Mouse (Mus musculus): ENCODE measurements around the gene Nek6.
A peak's percentile ranks its signal among the peaks of the same experiment; 100 is the strongest.

Gene Nek6

DNA sequence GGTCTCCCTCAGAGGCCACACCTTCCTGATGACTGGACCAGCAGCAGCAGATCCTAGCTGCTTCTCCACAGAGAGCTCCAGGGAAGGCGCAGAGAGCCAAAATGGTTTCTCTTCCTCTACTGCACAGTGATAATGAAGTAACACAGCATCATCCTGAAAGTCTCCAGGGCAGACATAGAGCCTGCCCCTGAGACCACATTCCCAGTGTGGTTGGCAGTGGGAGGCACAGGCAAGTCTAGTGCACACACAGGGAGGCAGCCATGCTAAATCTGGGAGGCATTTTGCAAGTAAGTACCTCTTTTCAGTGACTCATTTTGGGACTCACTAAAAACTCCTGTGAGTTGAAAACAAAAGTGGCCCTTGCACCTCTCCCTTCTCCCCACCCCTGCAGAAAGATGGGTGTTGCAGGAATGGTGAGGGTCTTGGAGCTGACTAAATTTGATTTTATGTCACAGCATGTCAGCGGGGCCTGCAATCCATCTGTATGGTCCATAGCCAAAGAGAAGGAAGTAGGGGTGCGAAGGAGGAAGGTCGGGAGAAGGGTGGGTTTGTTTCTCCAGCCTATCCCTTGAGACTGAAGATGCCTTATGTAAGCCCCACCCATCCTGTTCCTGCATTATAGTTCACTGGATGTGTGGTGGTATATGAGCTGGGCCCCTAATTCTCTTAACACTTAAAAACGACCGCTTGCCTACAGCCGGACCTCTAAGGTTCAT is 2.3 kb upstream of the Nek6 start:
- no peak for DNase-seq (ENCODE audit: low spot score)

DNA sequence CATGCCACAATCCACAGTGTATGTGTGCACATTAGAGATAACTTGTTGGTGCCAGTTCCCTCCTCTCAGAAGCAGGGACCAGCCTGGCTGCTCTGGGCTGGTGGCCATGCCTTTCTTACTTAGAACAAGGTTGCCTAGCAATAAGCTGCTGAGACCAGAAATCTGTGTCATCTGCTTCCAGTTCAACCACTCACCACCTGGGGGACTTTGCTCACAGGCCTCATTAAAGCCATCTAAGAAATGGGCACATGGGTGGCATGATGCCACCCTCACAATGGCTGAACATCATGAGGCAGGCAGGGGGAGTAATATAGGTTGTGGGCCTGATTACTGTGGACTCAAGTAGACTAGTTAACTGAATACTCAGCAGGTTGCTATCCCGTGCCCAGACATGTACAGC is 1.3 kb upstream of the Nek6 start:
- no peak for DNase-seq (ENCODE audit: low spot score)

DNA sequence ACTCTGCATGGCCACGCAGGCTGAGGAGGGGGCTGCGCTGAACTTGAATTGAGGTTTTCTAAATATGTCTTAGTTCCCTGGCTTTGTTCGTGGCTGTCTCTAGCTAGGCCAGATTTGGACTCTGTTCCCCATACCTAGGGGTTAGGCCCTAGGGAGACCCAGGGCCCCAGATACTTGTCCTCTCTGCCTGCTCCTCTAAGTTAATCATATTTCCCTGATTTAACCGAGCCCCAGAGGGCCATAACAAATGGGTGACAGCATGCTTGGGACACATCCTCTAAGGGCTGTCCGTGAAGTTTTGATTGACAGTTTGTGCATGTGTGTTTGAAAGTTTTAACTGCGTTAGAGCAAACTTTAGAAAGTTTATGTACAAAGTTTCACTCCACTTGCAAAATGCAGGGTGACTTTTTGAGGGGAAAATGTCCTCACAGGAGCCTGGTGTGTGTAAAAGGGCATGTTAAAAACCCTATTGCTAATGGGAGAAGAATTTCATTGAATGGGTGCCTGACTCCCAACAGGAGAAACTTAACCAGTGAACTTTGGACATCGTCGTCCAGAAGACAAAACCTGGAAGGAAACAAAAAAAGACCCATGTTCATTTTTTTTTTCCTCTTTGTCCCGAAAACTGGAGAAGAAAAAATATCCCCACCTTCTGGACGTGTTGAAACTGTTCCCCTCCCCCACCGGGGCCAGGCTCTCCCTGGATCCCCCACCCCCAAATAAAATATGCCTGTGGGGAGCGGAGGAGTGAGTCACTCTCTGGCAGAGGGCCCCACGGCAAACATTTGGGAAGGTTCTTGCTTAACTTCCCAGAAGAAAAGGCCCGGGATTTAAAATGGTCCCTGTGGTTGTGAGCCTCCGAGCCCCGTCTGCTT is 1.1 kb downstream of the Nek6 start:
- peak; percentile 63 for DNase-seq (ENCODE audit: low spot score)

DNA sequence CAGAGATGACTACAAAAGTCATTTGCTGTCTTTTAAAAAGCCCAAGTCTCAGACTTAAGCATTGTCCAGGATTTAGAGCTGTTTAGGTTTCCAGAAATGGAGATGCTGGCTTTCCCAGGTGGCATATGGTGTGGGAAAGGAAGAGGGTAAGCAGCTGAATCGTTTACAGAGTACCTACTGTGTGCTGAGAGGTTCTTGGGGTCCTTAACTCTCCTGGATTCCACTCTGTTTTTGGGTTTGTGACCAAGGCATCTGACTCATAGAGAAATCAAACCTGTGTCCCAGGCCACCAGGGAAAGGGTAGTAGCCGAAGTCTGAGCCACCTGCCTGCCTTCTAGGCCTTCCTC is 1.7 kb downstream of the Nek6 start:
- no peak for DNase-seq (ENCODE audit: low spot score)

DNA sequence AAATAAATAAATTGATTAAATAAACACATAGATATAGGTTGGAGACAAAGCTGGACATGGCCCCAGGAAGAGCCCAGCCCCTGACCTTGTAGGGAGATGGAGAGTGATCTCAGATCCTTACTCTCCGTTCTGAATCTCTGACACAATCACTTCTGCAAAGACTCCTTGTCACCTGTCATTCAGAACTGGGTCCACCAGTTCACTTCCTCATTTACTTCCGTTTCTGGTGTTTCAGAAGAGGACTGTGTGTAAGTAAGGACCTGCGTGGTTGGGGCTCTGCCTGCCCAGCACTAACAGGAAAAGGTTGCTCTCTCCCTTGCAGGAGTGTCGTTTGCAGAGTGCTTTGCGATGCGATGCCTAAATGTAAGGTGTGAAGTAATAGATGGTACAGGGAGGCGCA is 3.0 kb downstream of the Nek6 start:
- no peak for DNase-seq (ENCODE audit: low spot score)

DNA sequence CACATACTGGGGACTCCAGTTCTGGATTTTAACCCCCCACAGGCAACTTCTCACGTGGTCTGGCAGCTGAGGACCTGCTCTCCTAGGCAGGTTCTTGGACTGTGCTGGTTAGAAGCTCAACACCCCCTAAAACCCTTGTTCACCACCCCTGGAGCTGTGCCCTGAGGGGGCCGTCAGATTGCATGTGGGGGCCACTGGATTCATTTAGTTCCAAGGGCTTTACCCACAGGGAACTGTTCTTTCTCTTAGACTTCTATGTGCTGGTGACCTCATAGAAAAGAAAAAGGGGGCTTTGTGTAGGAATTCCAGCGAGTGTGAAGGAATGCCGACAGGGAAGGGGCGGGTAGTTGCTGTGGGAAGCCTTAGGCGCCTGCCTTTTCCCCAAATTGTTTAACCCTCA is 4.0 kb downstream of the Nek6 start:
- no peak for DNase-seq (ENCODE audit: low spot score)

DNA sequence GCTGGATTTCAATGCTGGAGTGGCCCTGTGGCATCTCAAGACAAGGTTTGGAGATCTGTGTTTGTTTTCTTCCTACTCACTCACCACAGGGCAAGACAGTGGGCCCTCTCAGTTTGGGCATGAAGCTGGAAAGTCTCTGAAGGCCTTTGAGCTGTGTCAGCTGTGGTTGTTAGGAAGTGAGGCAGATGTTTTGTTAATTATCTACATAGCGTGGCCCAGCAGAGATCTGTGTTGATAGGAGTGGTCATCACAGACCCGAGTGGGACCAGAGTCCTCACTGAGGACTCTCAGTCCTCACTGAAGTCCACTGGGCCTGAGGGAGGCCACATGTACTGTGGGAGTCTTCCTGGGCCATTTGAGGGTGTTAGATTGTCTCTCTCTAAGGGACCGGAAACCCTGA is 5.0 kb downstream of the Nek6 start:
- no peak for DNase-seq (ENCODE audit: low spot score)

DNA sequence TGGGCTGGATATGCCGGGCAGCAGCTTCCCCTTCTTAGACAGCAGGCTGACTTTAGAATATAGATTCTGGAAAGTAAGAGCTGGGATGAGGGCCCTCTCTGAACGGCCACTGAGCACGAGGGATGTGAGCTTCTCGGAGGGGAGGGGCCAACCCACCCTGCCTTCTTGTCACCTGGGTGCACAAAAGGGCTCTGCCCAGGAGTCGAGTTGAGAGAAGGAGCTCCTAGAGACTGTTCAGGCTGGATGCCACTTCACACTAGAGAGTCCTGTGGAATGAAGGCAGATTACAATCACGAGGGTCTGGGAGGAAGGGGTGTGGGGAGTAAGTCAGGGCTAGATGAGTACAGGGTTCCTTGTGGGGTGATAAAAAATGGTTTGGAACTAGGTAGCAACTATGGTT is 5.6 kb downstream of the Nek6 start:
- DNase-seq (ENCODE audit: low spot score), result no peak

DNA sequence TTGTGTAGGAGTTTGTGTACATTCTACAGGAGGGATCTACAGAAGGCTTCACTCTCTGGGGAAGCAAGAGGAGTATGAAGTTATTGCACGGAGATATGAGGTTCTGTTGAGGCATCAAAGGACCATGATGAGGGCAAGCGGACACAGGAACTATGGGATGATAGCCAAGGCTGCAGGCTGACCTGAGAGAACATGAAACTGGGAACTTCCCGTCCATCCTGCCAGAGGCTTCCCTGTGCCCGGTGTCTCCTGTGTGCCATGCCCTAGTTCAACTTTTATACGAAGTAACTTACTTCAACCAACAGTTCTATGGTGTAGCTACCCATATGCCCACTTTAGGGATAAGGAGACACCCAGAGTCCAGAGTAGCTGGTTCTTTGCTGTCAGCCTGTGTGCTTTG is 7.3 kb downstream of the Nek6 start:
- DNase-seq (ENCODE audit: low spot score), result no peak

DNA sequence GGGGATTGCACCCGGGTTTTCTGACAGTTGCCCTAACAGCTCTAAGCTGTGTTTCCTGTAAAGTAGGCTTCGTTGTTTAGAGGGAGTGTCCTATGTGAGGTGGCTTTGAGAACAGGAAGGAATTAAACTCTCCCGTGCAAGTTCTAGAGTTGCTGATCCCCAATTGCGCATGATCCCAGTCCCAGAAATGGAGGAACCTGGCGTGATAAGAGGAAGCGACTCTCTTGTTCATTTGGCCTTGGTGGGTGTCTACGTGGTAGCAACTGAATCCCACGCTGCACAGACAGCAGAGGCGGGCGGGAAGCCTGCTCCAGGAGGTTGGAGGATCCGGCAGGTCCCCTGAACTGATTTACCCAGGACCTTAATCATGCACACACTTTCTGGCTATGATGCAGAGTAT is 8.5 kb downstream of the Nek6 start:
- no peak for DNase-seq (ENCODE audit: low spot score)

DNA sequence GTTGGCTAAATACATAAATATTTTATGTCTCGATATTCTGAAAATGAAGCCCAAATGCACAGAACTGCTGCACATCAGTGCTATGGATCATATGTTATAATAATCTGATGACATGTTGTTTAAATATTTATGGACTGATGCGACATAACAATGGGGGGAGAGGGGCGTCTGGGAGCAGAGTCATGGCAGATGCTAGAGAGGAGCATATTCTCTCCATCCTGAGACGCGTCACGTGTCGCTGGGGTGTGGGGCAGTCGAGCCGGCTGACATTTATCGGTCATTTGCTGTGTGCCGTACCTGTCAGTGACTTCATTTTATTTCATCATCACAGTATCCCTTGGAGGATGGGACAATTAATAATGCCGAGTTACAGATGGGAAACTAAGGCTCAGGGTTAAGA is 10.2 kb downstream of the Nek6 start:
- DNase-seq (ENCODE audit: low spot score), result no peak

DNA sequence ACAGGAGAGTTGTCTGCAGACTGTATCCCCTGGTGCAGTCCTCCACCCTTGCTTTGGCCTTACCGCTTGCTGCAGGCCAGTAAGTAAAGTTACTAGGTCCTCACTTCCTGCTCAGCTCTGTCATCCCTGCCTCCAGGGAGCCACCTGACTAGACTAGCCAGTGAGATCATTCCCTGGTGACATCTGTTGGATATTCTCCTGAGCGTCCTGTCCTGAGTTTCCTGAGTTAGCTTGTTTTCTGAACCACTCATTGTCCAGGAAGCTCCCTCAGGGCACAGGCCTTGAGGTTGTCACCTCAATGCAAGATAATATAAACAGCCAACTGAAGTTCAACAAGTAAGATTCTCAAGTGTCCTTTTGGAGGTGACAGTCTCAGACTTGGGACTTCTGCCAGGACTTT is 10.9 kb downstream of the Nek6 start:
- DNase-seq (ENCODE audit: low spot score), result no peak

DNA sequence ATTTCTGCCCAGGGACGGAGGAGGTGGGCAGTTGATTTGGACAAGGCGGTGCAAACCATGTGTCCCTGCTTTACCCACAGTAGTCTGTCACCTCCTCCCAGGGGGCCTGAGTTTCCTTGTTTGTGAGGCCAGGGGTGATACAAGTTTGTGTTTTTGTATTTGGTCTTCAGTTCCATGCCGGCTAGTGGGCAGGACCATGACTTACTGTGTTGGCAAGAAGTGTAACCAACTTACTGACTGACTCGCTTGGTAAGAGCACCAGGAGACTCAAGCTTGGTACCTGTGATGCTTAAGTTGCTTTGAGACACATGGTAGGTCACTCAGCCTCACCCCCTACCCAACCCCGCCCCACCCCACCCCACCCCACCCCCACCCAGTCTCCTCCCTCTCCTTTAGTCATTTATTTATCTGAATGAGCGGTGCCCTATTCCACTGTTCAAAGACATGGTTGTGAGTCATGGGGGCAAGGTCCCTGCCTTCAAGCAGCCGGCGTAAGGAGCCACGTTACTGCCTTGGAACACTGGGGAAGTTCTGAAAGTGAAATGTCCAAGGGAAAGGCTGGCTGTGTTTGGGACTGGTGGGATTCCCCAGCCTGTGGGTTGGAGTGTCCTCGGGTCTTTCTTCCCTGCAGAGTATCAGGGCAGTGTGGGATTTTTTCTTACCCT is 12.5 kb downstream of the Nek6 start:
- no peak for DNase-seq (ENCODE audit: low spot score)

DNA sequence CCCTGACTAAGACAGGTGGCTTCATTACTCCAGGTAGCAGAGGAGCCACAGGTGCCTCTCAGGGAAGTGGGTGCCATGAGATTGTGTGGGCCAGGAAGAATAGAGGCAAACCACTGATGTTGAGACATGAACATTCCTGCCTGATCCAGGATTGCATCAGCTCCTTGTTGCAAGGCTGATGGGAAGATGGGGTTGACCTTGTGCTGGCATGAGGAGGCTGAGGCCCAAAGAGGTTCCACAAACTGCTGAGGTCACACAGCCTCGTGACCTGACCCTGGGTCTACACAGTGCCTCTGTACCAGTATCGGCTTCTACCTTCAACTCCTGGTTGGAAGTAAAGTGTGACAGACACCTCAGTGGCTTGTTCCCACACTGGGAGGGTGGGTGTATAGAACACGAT is 13.6 kb downstream of the Nek6 start:
- DNase-seq (ENCODE audit: low spot score), result no peak

DNA sequence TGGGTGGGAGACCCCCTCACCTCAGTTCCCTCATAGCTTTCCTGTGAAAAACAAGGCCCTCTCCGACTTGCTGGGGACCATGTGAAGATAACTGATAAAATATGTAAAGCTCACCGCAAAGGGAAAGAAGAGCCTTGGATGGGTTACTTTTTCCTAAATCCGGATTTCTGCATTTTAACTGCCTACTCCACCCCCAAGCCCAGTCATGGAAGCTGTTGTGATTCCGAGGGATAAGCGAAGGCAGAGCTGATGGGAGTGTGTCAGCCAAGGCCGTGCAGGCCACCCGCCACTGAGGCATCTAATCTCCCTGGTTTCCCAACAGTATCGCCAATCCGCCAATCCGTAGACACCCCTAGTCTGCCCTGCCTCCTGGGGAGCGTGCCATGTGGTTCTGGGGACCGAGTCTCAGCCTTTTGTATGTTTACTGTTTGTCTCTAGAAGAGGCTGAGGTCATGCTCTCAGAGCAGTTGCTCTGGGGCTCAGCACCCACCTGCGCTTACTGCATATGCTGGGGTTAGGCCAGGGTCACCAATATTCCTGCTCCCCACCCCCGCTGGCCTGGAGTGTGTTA is 18.2 kb downstream of the Nek6 start:
- DNase-seq (ENCODE audit: low spot score), result peak; percentile 41

DNA sequence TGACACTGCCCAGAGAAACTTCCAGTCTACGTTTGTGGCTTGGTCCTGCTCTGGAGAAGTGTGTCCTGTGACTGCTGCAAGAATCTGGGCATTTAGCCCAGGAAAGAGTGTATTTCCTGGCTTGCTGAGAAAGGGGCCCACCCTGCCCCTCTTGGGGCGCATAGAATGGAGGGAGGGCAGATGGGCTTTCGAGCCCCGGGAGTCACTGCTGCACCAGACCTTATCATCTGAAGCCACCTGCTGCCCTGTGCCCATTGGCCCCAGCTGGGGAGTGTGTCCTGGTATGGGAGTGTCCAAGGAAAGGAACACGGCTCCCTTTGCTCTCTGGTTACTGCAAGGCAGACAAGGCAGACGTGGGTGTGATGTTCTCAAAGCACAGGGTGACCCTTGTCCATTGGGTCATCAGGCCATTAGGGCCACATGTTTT is 19.5 kb downstream of the Nek6 start:
- DNase-seq (ENCODE audit: low spot score), result no peak

DNA sequence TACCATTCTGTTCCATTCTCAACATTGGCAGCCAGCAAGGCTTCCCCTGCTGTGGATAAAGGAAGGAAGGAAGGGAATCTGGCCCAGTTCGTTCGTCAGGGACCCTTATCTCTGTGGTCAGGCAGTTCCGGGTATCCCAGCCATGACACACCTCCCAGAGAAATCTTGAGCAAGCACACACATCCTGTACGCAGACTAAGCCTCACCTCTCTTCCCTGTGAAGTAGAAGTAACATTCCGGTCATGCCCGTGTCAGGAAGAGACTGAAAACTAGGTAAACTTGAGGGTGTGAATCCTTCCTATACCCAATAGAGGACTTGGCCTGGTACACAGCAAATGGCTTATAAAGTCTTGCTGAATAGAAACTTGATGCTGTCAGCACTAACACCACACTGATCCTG is 21.9 kb downstream of the Nek6 start:
- DNase-seq (ENCODE audit: low spot score), result peak; percentile 19

DNA sequence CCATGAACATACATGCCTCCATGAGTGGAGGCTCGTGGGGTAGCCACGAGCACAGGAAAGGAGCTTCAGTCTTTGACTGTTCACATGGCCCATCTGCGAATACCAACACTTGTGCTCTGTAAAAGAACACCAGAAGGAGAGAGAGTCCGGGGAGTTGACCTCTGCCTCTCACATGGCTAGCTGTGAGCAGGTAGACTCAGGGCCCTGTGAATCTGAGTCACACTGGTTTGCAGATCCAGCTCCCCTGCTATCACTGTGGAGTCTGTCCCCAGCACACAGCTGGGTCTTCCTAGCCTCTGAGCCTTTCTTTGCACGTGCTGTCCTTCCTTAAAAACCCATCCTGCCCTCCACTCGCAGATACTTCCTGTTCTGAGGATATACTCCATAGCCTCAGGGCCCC is 22.3 kb downstream of the Nek6 start:
- no peak for DNase-seq (ENCODE audit: low spot score)

DNA sequence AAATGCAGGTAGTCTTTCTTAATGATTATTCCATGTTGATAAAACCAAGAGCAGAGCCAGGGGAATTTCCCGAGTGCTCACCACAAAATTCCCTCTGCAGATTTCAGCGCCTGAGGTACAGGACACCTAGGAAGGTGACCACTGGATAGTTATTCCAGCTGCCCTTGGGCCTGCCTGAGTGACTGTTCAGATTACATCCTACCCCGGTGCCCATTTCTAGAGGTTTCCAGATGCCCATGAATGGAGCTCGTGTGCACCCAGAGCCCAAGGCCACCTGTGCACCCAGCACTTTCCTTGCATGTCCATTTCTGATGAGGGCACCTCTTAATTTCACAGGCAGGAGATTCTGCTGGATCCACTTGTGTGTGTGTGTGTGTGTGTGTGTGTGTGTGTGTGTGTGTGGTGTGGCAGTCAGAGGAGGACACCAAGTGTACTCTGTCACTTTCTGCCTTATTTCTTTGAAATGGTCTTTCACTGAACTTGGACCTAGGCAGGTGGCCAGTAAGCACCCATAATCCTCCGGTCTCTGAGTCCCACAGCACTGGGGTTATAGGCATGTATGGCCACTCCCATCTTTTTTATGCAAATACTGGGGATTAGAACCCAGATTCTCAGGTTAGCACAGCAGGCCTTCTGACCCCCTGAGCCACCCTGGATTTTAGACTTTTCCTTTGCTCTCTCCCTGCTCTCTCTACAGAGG is 22.9 kb downstream of the Nek6 start:
- no peak for DNase-seq (ENCODE audit: low spot score)

DNA sequence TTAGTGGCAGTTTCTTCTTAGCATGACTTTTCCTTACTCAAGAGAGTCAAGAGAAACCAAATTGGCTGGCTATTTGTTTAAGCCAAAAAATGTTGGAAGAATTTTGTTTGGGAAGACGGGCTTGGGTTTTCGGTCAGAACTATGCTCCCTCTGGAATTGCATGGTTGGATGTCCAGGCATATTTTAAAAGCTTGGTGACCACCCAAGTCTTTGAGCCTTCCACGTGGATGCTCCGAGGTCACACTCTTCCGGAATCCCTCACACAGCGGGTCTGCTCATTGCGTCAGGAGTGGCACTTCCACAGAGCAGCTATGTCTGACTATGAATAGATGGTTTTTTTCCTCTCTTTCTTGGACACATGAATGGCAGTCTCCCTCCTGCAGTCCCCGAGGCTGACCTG is 23.6 kb downstream of the Nek6 start:
- no peak for DNase-seq (ENCODE audit: low spot score)

DNA sequence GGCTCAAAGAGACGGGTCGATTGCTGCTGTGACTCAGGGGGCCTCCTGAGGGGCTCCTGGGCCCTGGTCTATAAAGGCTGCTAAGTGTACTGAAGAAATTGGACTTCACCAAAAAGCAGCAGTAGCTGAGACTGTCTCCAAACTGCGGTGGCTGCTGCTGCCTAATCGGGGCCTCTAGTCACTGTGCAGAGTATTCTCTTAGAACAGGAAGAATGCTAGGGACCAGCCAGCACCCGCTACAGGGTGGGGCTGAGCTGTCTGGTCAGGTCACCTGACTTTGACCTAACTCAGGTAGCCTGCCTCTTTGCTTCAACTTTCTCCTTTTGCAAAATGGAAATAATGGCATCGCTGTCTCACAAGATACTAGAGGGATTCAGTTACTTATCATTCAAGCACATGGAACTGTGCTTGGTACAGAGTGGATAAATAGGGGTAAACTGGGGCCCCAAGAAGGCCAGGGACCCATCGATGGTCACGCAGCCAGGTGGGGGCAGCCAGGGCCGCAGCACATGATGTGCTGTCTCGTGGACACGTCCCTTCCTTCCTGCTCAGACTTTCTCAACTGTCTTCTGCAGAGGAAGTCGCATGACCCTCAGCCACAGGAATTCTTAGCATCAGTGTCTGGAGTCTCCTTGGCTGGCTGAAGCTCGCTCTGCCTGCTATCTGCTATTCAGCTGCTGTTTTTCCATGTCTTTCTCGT is 24.2 kb downstream of the Nek6 start:
- DNase-seq (ENCODE audit: low spot score), result no peak

DNA sequence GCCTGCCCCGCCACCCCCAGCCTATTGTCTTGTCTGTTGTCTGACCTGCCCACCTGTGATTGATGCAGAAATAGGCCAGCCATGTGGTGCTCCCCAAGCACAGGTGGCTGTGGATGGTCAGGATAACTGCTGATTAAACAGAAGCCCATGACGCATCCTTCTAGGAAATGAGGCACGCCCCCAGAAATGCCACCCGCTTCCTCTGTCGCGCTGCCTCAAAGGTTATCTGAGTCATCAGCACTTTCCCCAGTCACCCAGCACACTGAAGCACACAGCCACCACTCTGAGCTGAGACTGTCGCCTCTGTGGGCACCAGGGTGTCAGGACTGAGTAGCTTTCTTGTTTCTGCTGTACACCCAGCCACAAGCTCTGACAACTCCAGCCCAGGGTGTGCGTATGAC is 24.9 kb downstream of the Nek6 start:
- DNase-seq (ENCODE audit: low spot score), result no peak

Data from ovary, adult 18-20 months (tissue).